Mouse (Mus musculus) left cerebral cortex, postnatal 36 days (tissue): ENCODE measurements around the gene Wrnip1. TPM values are rescaled to one million over a fixed set of nuclear protein-coding genes. Genes with fewer than 3 reads are reported as not detected.
A peak's percentile ranks its signal among the peaks of the same experiment; 100 is the strongest.
"Not testable (repeated sequence)": the region's sequence is repeated elsewhere in the genome, so short reads cannot be mapped to it uniquely, and the experiment has no call there.

Source experiments
- DNase-seq, 2 experiments: peaks; one replicate each; pipeline ENCODE4 v3.0.0; 2021 to 2022; ENCODE audit warnings: low spot score in 2 of 2, mixed read lengths in 1 of 2
- intact Hi-C: fragments of 180-260 bp; cut with DNase I; formaldehyde crosslinking; loops from one replicate; pipeline ENCODE4 v1.15.1; 2025
- total RNA-seq, 2 experiments: library from RNA; stranded (reverse); gene quantifications; 2 replicates each; pipeline ENCODE4 v1.2.3; 2021

Wrnip1 gene
- total RNA-seq, 2 experiments from 2014 or later, result 58.2 to 64.2 TPM

GRCm38 (mm10) chr13:32841349-32841748 is 39.5 kb downstream of the Wrnip1 start:
- intact Hi-C loops, result no loop called here
- no peak for DNase-seq

DNA sequence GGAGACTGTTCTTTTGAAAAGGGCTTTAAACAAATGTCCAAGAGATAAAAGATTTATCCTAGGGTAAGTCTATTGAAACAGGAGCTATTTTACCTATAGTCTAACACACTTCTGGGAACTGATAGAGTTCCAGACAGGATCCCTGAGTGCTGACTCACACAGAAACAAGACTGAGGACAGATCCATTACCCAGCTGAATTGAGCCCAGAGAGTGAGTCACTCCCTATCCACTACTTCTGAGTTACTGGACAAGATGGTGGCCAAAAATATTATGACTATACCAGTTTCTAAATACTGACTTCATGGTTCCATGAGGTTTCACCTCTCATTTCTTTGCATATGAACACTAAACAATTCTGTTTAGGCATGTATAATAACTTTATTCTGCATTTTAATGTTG is 44.4 kb downstream of the Wrnip1 start:
- intact Hi-C loops, result no loop called here
- no peak for DNase-seq

DNA sequence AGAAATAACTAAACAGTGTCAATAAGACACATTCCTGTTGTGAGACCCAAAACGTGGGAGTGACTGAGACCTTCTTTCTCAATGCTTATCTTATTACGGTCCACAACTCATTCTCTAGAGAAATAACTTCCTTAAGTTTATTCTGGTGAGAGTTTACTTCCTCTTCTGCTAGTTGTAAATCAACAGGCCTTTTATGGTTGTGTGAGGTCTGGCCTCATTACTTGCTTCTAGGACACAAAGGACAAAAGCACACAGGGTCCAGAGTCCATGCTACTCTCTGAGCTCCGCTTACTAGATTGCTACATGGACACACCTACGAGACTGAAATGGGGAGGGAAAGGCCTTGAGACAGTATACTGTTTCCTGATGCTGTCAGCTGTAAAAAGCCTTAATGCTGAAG is 47.3 kb downstream of the Wrnip1 start:
- no peak for DNase-seq
- intact Hi-C loops, result no loop called here

DNA sequence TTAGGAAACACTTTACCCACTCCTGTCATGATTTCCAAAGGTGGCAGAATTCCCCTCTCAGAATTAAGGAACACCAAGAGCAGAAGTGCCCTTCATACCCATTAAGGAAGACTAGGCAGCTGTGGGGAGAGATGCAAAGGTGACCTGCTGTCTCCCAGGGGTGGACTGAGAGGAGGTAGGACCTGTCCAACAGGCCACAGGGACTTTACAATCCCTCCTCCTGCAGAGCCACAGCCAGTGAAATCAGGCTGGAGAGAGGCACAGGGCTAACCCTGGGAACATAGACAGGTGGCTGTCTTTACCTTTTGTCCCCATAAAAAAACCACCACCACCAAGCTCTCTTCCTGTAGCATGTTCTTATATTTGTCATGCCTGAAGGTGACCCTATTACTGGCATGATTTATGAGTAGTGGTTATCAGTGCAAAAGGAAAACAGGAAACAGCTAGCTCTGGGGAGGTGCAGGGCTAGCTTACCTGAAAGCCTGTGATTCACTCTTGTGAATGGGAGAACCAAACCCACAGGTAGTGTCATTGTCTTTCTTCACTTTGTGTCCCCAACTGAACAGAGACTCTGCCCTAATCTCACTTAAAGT is 47.8 kb downstream of the Wrnip1 start:
- intact Hi-C loops, result no loop called here
- DNase-seq, result no peak

DNA sequence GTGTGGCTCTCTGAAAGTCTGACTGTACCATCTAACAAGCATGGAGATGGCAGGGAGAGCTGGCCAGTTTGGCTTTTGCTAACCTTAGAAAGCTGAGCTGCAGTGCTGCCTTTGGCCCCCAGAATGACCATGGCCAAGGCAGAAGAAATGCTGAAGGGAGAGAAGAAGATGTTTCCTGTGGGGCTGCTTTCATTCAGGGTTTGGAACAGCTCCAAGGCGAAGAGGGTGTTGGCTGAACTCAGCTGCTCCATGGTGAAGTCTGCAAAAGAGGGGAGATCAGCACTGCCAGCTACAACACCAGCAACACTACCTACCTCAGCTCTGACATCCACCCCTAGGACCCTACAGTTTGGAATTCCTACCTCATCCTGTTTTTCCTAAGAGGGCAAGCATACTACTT is 48.3 kb downstream of the Wrnip1 start:
- intact Hi-C loops, result no loop called here
- no peak for DNase-seq

DNA sequence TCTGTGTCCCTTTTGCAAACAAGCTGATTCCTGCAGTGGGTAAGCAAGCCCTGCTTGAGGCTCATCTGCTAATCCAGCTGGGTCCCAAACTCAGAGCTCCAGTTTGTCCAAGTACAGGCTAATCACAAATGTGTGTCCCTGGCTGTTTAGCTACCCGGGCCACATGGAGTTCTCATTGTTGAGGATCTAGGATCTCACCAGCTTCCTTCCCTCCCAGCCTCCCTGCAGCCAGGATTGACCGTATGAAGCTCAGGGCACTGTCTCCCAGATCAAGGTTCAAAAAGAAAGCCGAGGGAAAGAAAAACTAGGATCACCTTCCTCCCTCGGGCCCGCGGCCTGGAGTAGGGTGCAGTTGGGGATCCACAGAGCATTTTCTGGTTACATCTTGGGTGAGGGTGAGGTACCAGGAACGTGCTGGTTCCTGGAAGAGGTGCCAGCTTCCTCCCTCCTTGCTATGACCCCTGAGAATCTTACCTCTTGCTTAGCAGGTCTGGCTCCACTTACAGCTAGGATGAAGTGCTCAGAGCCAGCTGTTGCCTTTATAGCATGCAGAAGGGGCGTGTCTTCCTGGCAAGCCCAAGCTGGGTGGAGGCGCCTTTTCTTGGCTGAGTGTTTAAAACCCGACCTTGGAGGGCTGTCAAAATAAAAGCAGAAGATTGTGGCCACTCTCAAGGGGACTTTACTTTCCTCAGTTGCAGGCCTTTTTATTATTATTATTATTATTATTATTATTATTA is 49.0 kb downstream of the Wrnip1 start, which contains the start of gene Serpinb1a:
Gene Serpinb1a, minus strand, starts transcription at position 518 of the 737 bp plus-strand sequence.
- intact Hi-C loops, result no loop called here

DNA sequence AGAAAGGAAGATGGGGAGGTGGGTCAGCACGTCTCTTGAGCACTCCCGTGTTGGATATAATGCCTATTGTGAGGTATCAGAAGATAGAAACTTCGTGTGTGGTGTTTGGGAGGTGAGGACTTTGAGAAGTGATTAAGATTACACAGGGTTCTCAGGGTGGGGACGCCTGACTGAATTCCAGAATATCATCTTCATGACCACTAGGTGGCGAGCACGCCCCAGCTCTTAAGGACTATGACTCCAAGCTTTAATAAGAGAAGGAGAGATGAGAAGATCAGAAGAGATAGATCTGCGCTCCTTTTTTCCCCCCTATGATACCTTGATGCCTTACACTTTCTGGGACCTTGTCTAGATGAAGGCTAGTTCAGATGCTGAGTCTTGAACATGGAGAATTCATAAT is 50.1 kb downstream of the Wrnip1 start:
- intact Hi-C loops, result no loop called here
- peak in 1 of 2 experiments; percentile 22 for DNase-seq

More for the DNA sequence above, 49.0 kb downstream of the Wrnip1 start, which contains the start of gene Serpinb1a:
- no peak for DNase-seq

DNA sequence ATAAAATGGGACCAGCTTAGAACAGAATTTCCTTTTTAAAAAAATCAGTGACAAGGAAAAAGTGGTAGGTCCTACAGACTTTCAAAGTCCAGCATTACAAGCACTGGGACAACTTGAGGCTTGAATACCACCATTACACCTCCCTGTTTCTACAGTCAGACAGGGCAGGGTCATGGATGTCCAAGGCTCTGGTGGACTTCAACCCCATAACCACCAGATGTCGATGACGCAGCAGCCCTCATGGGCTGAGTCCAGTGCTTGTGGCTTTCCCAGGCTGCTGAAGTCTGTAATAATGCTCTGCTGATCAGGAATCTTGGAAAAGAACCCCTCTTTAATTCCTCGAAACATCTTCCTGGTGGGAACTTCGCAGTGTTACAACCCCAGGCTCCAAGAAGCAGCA is 50.7 kb downstream of the Wrnip1 start:
- intact Hi-C loops, result no loop called here

DNA sequence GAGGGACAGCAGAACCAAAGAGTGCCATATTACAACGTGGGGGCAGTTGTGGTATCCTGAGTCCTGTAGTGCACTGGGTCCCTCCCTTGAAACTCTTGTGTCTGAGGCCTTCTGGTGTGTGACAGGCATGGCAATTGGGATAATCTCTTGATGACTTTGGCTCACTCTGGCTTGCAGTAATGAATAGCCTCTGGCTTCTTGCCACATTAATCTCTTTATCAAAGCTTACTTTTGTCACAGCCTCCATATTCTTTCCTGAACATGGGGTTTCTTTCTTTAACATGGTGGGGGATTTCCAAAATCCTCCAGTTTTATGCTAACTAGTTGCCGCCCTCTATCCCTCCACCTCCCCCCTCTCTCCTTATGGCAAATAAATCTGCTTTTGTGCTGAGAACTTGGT is 51.2 kb downstream of the Wrnip1 start:
- DNase-seq, result no peak
- intact Hi-C loops, result no loop called here

More for the DNA sequence above, 50.7 kb downstream of the Wrnip1 start:
- no peak for DNase-seq

DNA sequence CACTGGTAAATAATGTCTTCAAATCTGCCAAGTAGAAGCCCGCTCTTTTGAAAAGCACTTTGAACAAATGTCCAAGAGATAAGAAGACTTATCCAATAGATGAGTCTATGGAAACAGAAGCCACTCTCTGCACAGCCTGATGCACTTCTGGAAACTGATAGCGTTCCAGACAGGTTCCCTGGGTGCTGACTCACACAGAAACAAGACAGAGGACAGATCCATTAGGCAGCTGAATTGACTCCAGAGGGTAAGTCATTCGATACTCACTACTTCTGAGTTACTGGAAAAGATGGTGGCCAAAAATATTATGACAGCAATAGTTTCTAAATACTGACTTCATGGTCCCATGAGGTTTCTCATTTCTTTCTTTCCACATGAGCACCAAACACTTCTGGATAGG is 59.0 kb downstream of the Wrnip1 start:
- intact Hi-C loops, result no loop called here
- no peak for DNase-seq

DNA sequence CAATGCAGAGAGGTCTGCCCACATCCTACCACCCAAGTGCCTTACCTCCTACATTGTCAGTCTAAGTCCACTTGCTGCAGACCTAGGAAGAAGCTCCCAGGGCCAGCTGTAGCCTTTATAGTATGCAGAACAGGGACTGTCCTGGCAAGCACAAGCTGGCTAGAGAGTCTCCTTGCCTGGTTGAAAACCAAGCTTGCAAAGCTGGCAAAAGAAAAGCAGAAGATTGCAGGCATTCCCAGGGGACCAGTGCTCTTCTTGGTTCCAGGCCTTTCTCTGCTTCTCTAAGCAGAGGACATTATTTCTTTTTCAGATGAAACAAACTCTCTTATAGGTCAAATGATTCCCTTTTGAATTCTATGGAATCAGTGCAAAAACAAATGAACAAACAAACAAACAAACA is 61.6 kb downstream of the Wrnip1 start:
- intact Hi-C loops, result no loop called here
- no peak for DNase-seq

DNA sequence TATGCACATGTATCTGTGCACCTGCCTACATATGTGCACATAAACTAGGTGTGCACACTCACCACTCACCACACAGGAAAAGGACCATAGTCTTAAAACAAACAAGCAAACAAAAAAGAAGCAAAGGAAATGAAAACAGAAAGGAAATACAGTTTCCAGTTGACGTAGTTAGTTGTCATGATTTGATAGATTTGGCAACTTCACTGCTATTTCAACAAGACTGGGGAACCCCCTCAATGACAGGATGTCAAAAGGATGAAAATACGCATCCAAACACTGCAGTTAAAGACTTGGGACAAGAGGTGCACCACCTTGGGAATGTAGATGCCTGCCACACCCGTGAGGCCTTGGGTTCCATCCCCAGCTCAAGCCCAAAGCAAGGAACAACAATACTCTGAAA is 62.7 kb downstream of the Wrnip1 start:
- intact Hi-C loops, DNase-seq: not testable (repeated sequence)

- no peak for DNase-seq
- intact Hi-C loops, result no loop called here
Measured at GRCm38 (mm10) chr13:32865591-32865990, 63.8 kb downstream of the Wrnip1 start.

GRCm38 (mm10) chr13:32866484-32866883 is 64.6 kb downstream of the Wrnip1 start:
- intact Hi-C loops, result no loop called here
- peak; percentile 67 to 70 for DNase-seq

GRCm38 (mm10) chr13:32867030-32867429 is 65.2 kb downstream of the Wrnip1 start:
- DNase-seq, result no peak
- intact Hi-C loops, result no loop called here

GRCm38 (mm10) chr13:32868233-32868632 is 66.4 kb downstream of the Wrnip1 start:
- intact Hi-C loops, DNase-seq: not testable (repeated sequence)

DNA sequence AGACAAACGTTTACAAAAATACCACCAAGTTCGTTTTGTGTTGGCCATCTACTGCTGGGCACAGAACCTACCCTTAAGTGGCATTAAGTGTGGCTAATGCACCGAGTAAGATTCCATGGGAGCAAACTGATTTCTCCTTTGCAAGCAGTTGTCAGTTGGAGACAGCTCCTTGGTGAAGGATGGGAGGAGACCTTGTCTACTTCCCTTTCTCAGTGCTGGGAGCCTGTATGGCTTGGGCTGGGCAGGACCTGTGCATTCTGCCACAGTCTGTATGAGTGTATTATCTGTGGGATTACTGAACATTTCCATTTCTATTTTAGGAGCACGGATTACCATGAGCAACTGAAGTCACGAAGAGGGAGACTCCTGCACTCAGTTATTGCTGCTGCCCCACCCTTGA is 67.0 kb downstream of the Wrnip1 start:
- DNase-seq, result no peak
- intact Hi-C loops, result no loop called here
